Mouse (Mus musculus) NIH3T3 (cell line): Measurements from ENCODE around the gene Fbxw9.

Experiments
- DNase-seq: peaks from one replicate; pipeline ENCODE4 v3.0.0-alpha.2; 2012; ENCODE audit warnings: low read depth

Fbxw9 gene

DNA sequence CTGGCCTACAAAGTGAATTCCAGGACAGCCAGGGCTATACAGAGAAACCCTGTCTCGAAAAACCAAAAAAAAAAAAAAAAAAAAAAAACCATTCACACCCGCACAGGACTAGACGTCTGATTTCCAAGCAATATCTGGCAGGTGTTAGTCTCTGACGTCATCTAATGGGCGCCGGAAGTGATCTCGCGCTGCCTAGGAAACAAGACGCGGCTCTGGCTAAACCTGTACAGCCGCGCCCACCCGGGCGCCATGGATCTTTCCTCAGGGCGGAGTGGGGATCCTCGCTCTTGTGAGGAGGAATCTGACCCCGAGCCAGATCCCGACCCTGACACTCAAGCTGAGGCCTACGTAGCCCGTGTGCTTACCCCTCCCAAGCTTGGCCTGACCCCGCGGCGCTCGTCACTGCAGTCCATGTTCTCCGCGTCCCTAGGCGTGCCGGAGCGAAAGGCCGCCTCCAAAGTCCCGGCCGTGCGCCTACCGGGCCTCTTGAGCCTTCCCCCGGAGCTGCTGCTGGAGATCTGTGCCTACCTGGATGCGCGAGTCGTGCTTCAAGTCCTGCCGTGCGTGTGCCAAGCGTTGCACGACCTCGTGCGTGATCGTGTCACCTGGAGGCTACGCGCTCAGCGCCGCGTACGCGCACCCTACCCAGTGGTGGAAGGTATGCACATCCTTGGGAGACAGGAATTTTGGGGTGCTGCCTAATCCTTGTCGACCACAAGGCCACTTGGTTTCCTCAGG lies at the start of gene Fbxw9:
Fbxw9 (plus strand) TSS at position 177 of the 738 bp plus-strand sequence.
- DNase-seq: peak; percentile 94

DNA sequence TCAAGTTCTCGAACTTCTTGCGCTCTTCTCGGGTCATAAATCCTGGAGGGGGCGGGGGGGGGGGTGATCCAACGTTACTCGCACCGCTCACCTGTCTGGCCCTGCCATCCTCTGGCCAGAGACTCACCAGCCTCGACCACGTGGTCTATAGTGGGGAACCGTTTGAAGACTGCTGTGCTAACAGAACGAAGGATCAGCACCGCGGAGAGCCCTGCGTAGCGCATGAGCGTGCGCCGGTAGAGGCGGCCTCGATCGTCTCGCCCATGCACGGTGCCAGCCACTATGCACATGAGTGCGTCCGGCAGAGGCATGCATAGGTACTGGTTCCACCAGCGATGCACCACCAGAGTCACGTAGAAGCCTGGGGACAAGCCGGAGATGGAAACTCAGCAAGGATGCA lies 48.6 kb upstream of the Fbxw9 start:
- DNase-seq: no peak

DNA sequence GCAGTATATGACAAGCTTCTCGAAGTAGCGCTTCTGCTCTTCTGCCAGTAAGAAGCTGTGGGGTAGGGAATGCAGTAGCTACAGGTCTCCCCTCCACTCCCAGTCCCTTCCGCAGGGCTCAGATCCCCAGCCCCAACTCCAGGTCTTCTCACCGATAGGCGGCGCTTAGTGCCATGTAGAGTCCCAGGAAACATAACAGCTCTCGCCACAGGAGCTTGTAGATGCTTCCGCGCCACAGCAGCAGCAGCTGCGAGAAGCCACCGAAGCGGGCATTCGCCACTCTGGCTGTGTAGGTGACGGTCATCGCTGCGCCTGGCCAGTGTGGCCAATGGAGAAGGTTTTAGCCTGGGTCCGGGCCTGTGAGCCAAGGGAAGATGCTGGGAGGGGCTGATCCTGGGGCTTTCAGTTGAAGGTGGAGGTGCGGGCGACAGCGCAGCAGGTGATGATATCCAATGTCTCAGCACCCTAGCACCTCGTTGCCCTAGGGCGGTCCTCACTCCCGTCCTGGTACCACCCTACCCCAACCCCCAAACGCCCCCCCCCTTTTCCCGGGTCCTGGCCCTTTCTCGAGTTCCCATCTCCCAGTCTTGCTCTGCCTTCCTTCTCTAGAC lies 46.5 kb upstream of the Fbxw9 start:
- peak; percentile 41 for DNase-seq

DNA sequence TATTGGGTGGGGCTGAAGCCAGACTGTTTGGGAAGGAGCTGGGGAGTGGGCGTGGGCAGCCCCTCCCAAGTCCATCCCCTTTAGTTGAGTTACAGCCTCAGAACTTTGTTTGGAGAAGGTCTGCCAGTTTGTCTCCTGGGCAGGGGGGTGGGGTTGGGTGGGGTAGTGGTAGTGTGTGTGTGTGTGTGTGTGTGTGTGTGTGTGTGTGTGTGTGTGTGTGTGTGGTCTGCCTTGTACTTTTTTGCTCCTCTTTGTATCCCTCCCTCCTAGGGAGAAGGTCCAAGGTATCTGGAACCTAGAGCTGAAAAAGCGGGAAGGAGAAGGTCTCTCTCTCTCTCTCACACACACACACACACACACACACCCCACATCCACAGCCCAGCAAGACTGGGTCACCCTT lies 45.4 kb upstream of the Fbxw9 start, which contains the start of gene Best2:
Best2 (minus strand) TSS at position 101 of the 400 bp plus-strand sequence.
- no peak for DNase-seq

DNA sequence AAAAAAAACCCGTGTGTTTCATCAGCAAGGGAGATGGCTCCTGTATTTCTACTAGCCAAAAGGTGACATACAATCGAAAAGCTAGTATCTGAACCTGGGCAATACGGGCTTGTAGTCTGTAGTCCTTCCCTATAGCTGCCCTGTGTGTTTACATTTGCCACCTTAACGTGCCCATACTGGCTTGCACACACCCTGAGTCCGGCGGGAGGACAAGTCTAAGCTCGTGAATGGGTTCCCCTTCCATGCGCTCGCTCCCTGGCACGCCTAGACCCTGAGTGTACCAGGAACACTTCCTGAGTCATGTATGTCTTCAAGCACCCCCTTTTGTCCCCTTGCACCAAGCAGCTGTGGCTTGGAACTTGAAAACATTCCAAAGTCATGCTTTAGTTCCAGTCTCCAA lies 43.1 kb upstream of the Fbxw9 start:
- DNase-seq: no peak

DNA sequence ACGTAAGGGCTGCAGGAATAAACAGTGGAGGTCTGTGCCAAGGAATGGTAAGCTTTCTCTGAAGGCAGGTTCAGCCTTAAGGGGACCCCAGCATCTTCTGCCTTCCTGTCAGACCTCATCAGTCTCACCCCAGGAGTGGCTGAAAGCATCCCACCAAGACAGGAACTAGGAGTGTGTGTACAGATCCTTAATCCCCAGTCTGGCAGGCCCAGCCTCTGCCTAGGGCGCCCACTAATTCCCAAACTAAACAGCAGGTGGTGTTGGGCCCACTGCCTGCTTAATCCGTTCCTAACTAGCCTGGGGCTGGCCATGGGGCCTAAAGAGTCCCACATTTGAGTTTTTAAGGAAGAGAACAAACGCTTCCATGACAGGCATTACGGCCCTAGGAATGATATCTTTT lies 42.6 kb upstream of the Fbxw9 start:
- peak; percentile 24 for DNase-seq

DNA sequence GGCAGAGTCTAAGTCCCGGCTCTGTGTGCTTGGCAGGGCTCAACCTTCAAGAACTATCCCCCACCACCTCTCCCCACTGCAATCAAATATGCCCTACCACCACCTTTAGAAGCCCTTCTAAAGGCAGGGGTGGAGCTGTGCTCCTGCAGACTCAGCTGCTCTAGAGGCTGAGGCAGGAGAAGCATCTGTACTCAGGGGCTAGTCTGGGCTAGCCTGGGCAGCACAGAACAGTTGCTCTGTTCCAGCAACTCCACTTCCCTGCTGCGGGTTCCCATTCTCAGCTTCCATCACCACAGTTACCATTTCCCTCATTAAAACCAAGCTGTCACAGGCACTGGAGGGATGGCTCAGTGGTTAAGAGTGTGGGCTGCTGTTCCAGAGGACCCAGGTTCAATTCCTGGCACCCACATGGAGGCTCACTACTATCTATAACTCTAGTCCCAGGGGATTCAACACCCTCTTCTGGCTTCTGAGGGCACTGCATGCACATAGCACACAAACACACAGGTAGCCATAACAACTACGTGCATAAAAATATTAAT lies 38.3 kb upstream of the Fbxw9 start:
- no peak for DNase-seq

DNA sequence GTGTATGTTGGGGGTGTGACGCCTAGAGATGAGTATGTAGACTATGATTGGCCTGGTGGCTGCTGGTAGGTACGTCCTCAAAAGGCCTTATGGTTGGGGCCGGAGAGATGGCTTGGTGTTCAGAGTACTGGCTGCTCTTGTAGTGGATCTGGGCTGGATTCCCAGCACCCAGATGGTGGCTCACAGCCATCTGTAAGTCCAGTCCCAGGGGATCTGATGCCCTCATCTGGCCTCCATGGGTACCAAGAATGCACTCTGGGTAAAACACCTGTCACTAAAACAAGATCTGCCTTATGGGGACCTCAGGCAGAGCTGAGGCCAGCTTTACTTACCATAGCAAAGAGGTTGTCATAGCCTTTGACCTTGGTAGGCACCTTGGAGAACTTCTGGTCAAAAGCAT lies 36.0 kb upstream of the Fbxw9 start:
- no peak for DNase-seq

DNA sequence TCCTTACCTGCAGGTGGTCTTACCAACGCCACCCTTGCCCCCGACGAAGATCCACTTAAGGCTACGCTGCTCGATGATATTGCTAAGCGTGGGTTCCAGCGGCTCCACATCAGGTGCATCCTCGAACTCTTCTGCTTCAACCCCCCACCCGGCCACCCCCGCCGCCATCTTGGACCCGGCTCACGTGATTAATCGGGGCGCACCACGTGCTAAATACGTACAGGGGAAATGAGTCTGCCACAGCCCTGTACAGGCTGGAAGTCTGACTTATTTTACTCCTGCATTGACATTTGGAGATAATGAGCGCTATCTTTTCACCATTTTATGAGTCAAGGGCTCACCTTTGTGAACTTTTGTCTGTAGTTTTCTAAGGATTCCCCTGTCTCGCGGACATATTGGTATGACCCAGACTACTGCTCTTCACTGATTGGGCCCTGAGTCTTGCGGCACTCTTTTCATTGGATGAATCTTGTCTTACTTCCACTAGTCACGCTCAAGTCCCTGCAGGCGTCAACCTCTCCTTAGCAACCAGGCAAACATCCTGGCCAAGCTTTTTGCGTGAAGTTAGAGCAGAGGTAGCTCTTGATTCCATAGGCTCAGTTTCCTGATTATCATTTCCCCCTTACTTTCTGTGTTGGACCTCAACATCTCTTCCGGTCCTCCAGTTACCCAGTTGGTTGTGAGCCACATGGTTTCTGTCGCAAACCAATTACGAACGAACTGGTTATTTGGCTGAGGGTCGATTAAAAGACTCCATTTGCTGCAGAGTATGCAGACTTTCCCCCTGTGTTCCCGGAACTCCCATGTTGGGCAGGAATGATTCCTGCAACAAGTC lies 34.5 kb upstream of the Fbxw9 start, which contains the start of gene Asna1:
Asna1 (minus strand) TSS at position 184 of the 835 bp plus-strand sequence.
- peak; percentile 91 for DNase-seq

DNA sequence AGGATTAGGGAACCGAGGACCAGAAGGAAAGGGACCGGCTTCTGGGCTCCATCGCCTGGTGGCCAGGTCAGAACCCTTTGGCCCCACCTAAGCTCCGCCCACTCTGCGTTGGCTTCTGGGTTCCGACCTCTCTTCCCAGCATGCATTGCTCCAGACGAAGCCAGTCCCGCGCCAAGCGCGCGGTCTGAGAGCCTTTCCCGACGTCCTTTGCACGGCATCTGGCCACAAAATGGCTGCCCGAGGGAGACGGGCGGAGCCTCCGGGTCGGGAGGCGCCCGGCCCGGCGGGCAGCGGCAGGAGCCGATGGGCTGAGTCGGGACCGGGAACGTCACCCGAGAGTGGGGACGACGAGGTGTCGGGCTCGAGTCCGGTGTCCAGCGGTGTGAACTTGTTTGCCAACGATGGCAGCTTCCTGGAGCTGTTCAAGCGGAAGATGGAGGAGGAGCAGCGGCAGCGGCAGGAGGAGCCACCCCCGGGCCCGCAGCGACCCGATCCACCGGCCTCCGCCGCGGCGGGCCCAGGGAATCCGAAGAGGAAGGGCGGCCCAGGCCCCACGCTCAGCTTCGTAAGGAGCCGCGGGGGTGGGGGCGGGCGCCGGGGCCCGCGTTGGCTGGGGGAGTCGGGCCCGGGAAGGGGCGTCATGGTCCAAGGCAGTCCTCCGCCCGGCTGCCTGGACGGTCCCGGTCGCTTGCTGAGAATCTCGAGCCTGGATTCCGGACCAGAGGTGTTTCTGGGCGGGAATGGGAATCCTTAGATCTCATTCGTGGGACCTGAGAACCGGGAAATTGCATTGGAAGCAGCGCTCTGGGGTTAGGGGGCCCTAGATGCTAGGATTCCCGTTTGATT lies 33.0 kb upstream of the Fbxw9 start, which contains the start of gene Trir:
Trir (plus strand) TSS at position 154 of the 846 bp plus-strand sequence.
- DNase-seq: peak; percentile 98

DNA sequence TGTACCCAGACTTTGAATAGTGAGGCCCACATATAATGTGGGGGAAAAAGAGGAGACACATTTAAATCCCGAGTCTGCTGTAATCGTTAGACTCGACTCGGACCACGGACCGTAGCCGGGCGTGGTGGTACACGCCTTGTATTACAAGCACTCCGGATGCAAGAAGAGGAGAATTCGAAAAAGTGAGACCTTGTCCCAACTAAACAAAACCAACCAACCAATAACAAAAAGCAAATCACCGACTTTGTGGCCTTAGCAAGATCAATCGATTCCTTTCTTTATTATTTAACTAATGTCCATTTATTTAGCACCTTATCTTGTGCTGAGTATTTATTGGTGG lies 32.4 kb upstream of the Fbxw9 start:
- peak; percentile 35 for DNase-seq

DNA sequence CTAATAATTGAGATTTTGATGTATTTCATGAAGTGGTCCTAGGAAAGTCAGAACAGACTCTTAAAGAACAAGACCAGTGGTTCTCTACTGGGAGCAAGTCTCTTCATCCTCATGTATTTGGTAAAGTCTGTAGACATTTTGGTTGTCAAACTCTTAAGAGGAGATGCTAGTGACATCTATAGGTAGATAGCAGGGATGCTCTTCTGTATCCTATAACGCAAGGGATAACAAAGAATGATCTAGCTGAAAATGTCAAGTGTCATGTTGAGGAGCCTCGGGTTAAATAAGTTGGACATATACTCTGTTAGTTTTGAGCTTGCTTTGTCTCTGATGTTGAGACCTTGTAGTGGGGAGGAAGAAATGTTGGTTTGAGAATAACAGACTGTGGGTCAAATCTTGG lies 31.9 kb upstream of the Fbxw9 start:
- DNase-seq: peak; percentile 38

DNA sequence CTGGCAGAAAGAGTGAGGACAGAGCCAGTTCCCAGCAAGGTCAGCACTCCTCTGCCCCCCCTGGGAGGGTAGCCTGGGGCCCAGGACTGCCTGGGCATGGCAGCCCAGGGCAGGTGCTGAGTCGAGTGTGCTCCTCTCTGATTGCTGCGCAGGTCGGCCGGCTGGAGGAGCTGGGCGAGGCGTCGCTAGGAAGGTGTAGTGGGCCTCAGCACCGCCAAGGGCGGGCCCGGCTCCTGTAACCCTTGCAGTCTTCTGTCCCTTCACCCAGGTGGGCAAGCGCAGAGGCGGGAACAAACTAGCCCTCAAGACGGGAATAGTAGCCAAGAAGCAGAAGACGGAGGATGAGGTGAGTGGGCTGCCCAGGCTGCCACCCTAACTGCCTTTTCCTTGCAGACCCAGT lies 30.6 kb upstream of the Fbxw9 start:
- no peak for DNase-seq

DNA sequence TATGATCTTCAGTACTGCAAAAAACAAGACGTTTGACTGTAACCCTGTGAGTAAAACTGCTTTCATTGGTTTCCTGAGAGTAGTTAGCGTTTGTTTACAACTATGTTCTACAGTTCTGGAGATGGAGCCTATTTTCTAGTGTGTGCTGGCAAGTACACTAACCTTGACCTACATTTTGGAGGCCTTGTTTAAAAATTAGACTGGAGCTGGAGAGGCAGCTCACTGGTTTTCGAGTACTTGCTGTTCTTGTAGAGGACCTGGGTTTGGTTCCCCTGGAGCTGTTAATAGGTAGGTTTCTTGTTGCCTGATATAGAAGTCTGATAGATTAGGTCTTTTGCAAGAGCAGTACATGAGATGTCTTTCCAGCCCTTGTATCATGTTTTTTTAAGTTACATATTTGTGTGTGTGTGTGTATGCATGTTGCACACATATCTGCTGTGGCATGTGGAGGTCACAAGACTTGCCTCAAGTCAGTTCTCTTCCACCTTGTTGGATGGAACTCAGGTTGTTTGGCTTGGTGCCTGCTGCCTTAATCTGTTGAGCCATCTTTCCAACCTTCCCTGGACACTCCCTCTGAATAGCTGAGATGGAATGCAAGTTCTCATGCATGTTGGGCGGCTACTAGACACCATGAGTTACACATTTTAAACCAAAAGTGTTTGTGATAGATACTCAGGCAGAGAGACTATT lies 27.1 kb upstream of the Fbxw9 start:
- peak; percentile 64 for DNase-seq

DNA sequence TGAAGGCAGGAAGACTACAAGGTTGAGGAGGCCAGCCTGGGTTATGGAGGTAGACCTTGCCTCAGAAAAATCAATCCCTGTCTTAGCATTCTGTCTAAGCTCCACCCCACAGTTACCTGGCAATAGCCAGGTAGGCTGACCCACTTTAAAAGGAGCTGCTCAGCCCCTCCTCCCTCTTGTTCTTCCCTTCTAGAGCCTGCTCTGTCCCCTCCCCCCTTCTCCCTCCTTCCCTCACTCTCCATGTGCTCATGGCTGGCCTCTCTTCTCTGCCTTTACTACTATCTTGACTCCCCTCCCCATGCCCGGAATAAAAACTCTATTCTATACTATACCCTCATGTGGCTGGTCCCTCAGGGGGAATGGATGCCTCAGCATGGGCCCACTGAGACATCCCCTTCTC lies 26.0 kb upstream of the Fbxw9 start:
- DNase-seq: no peak

DNA sequence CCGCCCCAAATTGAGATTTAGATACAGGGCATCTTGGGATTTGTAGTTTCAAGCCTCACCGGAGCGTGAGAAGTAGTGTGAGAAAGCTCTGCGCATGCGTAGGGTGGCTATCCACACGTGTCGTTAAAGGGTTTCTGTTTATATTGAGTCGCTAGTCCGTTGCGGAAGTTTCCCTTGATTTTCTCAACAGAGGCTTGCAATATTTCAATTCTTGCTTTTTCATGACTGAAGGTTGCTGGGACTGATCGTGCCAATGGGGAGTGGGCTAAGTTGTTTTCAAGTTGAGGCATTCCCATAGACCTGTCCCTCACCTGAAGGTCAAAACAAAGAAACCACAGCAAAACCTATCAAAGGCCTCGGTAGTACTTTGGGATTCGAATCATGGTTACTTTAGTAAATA lies 25.1 kb upstream of the Fbxw9 start:
- no peak for DNase-seq

DNA sequence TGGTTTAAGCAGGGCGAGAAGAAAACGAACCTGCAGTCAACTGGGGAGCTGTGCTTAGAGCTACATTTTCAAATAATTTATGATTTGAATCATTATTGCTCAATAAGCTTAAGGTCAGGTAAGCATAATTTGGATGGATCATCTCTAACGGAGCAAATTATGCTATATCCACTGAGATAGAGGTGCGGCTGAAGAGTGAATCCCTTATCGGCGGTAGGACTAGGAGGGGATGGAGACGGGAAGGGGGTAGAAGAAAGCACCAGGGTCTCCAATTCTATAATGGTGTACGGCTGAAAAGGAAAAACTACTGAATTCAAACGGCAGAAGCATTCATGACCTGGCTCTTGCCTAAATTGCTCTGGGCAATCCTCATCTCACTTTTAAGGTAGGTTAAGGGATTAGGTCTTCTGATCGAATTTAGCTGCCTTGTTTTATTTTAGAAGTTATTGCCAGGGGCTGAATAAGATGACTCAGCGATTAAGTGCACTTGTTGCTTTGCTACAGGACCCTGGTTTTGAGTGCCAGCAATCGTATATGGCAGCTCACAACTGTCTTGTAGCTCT lies 24.6 kb upstream of the Fbxw9 start:
- no peak for DNase-seq

DNA sequence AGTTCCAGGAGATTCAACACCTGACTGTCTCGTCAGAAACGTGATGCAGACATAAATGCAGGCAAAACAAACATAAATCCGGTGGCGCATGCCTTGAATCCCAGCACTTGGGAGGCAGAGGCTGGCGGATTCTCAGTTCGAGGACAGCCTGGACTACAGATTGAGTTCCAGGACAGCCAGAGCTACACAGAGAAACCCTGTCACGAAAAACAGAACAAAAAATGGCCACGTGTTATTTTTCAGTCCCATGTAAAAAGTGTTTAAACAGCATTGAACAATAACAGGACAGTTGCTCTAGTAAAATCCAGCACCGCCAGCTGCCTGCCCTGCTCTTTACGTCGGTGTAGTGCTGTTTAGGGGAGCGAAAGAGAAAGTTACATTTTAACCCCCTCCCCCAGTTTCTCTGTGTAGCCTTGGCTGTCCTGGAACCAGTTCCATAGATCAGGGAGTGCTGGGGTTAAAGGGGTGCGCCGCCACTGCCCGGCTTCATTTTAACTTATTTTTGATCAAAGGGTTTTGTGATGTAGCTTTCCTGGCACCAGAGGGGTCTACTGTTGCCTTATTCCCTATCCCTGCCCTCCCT lies 24.0 kb upstream of the Fbxw9 start:
- peak; percentile 67 for DNase-seq

DNA sequence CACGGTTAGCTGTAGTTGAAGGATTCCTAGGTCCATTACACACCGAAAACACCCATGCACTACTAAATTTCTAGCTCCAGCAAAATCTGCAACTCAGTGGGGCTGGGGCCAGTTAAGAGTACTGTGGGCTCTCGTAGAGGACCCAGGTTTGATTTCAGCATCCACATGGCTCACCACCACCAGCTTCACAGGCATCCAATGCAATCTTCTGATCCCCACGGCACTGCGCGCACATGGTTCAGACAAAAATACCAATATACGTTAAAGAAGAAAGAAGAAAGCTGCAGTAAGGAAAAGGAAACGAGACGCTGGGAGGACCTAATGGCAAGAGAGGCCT lies 23.5 kb upstream of the Fbxw9 start:
- no peak for DNase-seq

DNA sequence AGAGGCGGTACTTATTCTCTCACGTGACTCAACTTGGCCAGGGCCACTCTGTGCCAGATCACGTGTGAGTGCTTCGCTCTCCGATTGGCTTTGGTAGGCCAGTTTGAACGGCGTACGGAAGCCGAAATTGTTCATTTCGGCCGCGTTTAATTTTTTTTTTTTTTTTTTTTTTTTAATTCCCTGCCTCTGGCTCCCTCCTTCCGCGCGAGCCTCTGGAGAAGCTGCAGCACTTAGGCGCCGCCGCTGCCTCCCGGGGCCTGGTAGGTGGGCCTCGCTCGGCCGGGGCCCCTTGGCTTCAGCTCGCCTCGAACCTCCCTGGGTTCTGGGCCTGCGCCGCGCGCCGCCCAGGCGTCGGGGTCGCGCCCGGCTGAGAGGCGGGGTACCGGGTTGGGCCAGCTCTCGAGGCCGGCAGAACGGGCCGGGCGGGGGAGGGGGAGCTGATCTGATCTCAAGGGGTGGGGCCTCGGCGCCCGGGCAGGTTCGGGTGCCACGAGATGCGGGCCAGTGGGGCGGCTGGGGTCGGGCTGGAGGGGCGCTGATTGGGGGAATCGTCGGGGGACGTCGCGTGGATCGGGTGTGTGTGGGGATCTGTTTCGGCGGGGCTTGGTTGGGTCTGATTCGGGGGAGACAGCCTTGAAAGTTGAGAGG lies 23.0 kb upstream of the Fbxw9 start, which contains the start of gene Tnpo2:
Tnpo2 (plus strand) TSS at position 198 of the 648 bp plus-strand sequence.
- peak; percentile 97 for DNase-seq
